Mouse (Mus musculus) liver, embryonic 13.5 days (tissue): ENCODE data around the gene Meaf6. TPM values are rescaled to one million over a fixed set of nuclear protein-coding genes. Genes with fewer than 3 reads are reported as not detected.

Experiments
- ATAC-seq: fragments of 200-750 bp; cut with Nextera tagmentation; 2 replicates; pipeline ENCODE4 v1.8.0; 2017; ENCODE audit warnings: low read depth, mild to moderate bottlenecking, moderate number of reproducible peaks, moderate library complexity
- DNase-seq: peaks from one replicate; pipeline ENCODE4 v3.0.0; 2022
- H3K27ac ChIP-seq: fragments of 300-500 bp; sonication (generic); 2 replicates; pipeline ENCODE4 v1.5.1; 2015; ENCODE audit warnings: moderate library complexity, mild to moderate bottlenecking, inconsistent platforms
- H3K27me3 ChIP-seq: fragments of 300-500 bp; sonication (generic); 2 replicates; pipeline ENCODE4 v1.6.1; 2015; ENCODE audit warnings: mild to moderate bottlenecking, inconsistent platforms
- H3K36me3 ChIP-seq: fragments of 300-500 bp; sonication (generic); 2 replicates; pipeline ENCODE4 v1.6.1; 2015; ENCODE audit warnings: mild to moderate bottlenecking, inconsistent platforms
- H3K4me1 ChIP-seq: fragments of 300-500 bp; sonication (generic); replicated peaks from 2 replicates; pipeline ENCODE4 v1.6.1; 2015; ENCODE audit warnings: inconsistent platforms
- H3K4me2 ChIP-seq: fragments of 300-500 bp; sonication (generic); 2 replicates; pipeline ENCODE4 v1.6.1; 2015; ENCODE audit warnings: inconsistent platforms, mild to moderate bottlenecking, moderate library complexity
- H3K4me3 ChIP-seq: fragments of 300-500 bp; sonication (generic); replicated peaks from 2 replicates; pipeline ENCODE4 v1.5.1; 2015; ENCODE audit warnings: mild to moderate bottlenecking, inconsistent platforms
- H3K9ac ChIP-seq: fragments of 300-500 bp; sonication (generic); 2 replicates; pipeline ENCODE4 v1.6.1; 2015; ENCODE audit warnings: mild to moderate bottlenecking, inconsistent platforms
- H3K9me3 ChIP-seq: fragments of 300-500 bp; sonication (generic); replicated peaks from 2 replicates; pipeline ENCODE4 v1.6.1; 2016; ENCODE audit warnings: inconsistent platforms
- WGBS: fragments of 180-500 bp; shearing (Covaris S2); methylation state at CpG from one replicate; pipeline ENCODE4 v1.1.7; 2015; ENCODE audit not compliant: insufficient replicate concordance; 5-methylcytosine and 5-hydroxymethylcytosine counted together
- polyA plus RNA-seq: library from polyadenylated mRNA; unstranded; fragments of >200 nt; fragmentation: Nextera tagmentation; extraction: Ambion mirVana; gene quantifications from 2 replicates; pipeline ENCODE4 v1.2.1, GENCODE M21; 2015

Gene Meaf6
- polyA plus RNA-seq: 25.9 and 32.0 TPM in 2 replicates

- peak within 1 kb of the TSS; percentile 93 for H3K4me2 ChIP-seq
- ATAC-seq (peak; percentile 90), DNase-seq (peak; percentile 86)
- peak within 1 kb of the TSS; percentile 88 for H3K9ac ChIP-seq
- peaks cover 43% of the 10 kb centered on the region for H3K36me3 ChIP-seq
- no peaks in the 10 kb centered on the region for H3K27me3 ChIP-seq
- no peaks in the 10 kb centered on the region for H3K9me3 ChIP-seq
- WGBS: 1% methylated on average over 57 of the region's 63 CpGs
- peaks cover 27% of the 10 kb centered on the region for H3K4me1 ChIP-seq
- peak within 1 kb of the TSS; percentile 81 for H3K4me3 ChIP-seq
- H3K27ac ChIP-seq: peak within 1 kb of the TSS; percentile 93
Measured at GRCm38 (mm10) chr4:125084403-125085345, at the start of gene Meaf6. Gene Meaf6 (plus strand): TSS chr4:125085134.

DNA sequence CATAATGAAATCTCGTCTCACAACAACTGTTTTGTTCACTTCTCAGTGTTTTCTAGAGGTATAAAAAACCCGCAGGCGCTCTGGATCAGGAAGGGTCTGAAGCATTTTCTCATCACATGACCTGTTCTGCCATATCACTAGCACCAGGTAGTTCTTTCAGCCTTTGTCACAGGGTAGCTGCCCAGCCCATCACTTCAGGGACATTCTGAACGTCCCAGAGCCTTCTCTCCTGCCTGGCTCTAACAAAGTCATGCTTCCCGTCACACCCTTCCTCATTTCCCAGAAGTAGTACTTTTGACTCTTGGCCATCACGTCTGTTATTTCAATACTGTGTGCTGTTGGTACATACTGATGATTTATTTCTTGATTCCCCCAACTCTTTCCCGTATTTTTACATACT lies 40.5 kb upstream of the Meaf6 start:
- Histone ChIP-seq H3K9me3 (no peaks in the 10 kb centered on the region), H3K4me1 (peaks cover 7% of the 10 kb centered on the region), H3K27ac (no peak overlapping the region), H3K4me3 (no peak overlapping the region), H3K36me3 (peaks cover 94% of the 10 kb centered on the region), H3K4me2 (no peak overlapping the region), H3K27me3 (no peaks in the 10 kb centered on the region), H3K9ac (no peak overlapping the region)
- no peak for ATAC-seq
- 81% methylated on average over 7 of the region's 7 CpGs for WGBS
- no peak for DNase-seq

- H3K27me3 ChIP-seq: no peaks in the 10 kb centered on the region
- no peak overlapping the region for H3K4me2 ChIP-seq
- H3K27ac ChIP-seq: no peak overlapping the region
- peaks cover 18% of the 10 kb centered on the region for H3K4me1 ChIP-seq
- peaks cover 61% of the 10 kb centered on the region for H3K36me3 ChIP-seq
- no peak for DNase-seq
- H3K9me3 ChIP-seq: no peaks in the 10 kb centered on the region
- WGBS: 78% methylated on average over 9 of the region's 9 CpGs
- H3K4me3 ChIP-seq: no peak overlapping the region
- H3K9ac ChIP-seq: no peak overlapping the region
- no peak; the same call in 1 of the 2 replicates for ATAC-seq
Measured at GRCm38 (mm10) chr4:125055385-125055784, 29.5 kb upstream of the Meaf6 start.

DNA sequence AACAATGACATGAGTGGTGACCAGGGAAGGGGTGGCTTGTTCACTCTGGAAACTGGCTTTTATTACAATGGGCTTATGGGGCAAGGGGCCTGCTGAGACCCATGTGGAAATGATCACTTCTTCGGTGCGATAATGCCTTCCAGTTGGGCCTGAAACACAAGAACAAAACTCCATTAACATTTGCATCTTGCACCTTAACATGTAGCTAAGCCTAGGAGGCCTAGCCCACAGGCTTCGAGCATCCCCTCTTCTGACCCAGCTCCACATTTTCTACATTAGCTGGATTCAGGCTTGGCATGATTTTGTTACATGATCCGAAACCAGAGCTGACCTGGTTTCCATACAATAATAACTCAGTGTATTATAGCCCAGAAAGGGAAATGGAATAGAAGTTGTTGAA lies 28.5 kb upstream of the Meaf6 start:
- Histone ChIP-seq H3K36me3 (peaks cover 50% of the 10 kb centered on the region), H3K4me1 (peaks cover 18% of the 10 kb centered on the region), H3K4me3 (no peak overlapping the region), H3K27ac (no peak overlapping the region), H3K4me2 (no peak overlapping the region), H3K27me3 (no peaks in the 10 kb centered on the region), H3K9me3 (no peaks in the 10 kb centered on the region), H3K9ac (no peak overlapping the region)
- no peak for ATAC-seq
- DNase-seq: no peak
- 79% methylated on average over 4 of the region's 4 CpGs for WGBS

DNA sequence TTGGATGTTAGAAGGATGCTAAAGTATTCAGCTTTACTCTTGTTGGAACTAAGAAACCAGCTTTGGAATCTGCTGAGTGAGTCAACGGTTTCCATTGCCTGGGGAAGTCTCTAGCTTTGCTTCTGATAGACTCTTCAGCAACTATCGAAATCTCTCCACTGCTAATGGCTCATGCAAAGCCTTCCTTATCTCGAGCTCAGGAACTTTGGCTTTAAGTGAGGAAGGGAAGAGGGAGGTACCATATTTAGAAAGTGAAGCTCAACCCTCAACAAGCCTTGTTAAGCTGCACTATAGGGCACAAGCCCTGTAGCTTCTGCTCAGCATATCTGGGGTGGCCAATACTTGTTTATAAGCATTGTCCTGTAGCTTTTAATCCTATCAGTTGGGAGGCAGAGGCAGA lies 27.7 kb upstream of the Meaf6 start:
- peaks cover 18% of the 10 kb centered on the region for H3K4me1 ChIP-seq
- DNase-seq: no peak
- ATAC-seq: no peak
- no peak overlapping the region for H3K4me2 ChIP-seq
- H3K4me3 ChIP-seq: no peak overlapping the region
- peaks cover 43% of the 10 kb centered on the region for H3K36me3 ChIP-seq
- H3K9ac ChIP-seq: no peak overlapping the region
- no peaks in the 10 kb centered on the region for H3K27me3 ChIP-seq
- no peaks in the 10 kb centered on the region for H3K9me3 ChIP-seq
- 19% methylated on average over 3 of the region's 3 CpGs for WGBS
- H3K27ac ChIP-seq: no peak overlapping the region

DNA sequence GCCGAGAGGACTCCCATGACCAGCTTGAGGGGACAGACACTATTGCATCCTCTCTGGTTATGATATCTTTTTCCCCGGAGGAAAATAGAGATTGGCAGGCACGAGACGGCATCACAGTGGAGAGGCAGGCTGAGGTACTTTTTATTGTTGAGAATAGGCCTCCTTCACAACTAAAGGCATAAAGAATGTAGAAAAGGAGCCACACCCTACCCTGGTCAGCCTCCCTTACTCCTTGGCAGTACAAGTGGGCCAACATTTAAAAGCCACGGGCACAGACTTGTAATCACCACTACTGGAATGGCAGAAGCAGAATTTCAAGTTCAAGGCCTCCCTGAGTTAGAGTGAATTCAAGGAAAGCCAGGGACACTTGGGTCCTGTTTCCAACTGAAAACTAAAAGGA lies 26.9 kb upstream of the Meaf6 start:
- no peak for DNase-seq
- Histone ChIP-seq H3K27me3 (no peaks in the 10 kb centered on the region), H3K9ac (no peak overlapping the region), H3K36me3 (peaks cover 35% of the 10 kb centered on the region), H3K4me1 (peaks cover 18% of the 10 kb centered on the region), H3K9me3 (no peaks in the 10 kb centered on the region), H3K4me3 (no peak overlapping the region), H3K27ac (no peak overlapping the region), H3K4me2 (no peak overlapping the region)
- 58% methylated on average over 5 of the region's 5 CpGs for WGBS
- no peak for ATAC-seq

DNA sequence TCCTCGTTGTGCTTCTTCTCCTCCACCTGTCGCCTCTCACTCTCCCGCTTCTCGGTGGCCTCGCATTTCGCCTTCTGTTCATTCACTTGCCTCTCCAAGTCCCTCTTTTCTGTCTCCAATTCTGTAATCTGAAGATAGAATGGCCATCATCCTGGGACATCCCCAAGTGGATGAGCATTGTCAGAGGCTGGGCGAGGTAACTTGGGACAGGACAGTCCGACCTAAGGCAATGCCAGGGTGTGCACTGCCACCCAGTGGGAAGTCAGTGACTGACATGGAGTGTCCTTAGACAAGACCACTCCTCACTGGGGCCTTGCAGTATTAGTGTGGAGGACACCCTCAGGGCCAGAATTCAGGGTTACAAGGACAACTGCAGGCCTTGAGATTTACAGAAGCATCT lies 25.9 kb upstream of the Meaf6 start:
- no peak overlapping the region for H3K27ac ChIP-seq
- DNase-seq: peak; percentile 31
- no peak overlapping the region for H3K9ac ChIP-seq
- H3K36me3 ChIP-seq: peaks cover 25% of the 10 kb centered on the region
- H3K4me3 ChIP-seq: no peak overlapping the region
- H3K4me2 ChIP-seq: peak overlapping the region; percentile 36; the same call in 1 of the 2 replicates
- peaks cover 18% of the 10 kb centered on the region for H3K4me1 ChIP-seq
- WGBS: 7% methylated on average over 8 of the region's 8 CpGs
- no peaks in the 10 kb centered on the region for H3K9me3 ChIP-seq
- H3K27me3 ChIP-seq: peaks cover 5% of the 10 kb centered on the region; the same call in 1 of the 2 replicates
- ATAC-seq: 0 out of 2 replicates have a peak, but pooled peaks have one; percentile 62

- 52% methylated on average over 8 of the region's 8 CpGs for WGBS
- DNase-seq (no peak), ATAC-seq (no peak)
Measured at GRCm38 (mm10) chr4:125063829-125064228, 21.1 kb upstream of the Meaf6 start.

GRCm38 (mm10) chr4:125065517-125066307 lies 19.2 kb upstream of the Meaf6 start, which contains the start of gene Dnali1:
Gene Dnali1 (minus strand): TSS chr4:125065703.
- peaks cover 13% of the 10 kb centered on the region for H3K27me3 ChIP-seq
- peak within 1 kb of the TSS; percentile 92 for H3K4me2 ChIP-seq
- ATAC-seq (peak; percentile 6; the same call in 1 of the 2 replicates), DNase-seq (peak; percentile 63)
- H3K9ac ChIP-seq: peak within 1 kb of the TSS; percentile 93
- 1% methylated on average over 26 of the region's 26 CpGs for WGBS
- peak within 1 kb of the TSS; percentile 93 for H3K4me3 ChIP-seq
- H3K9me3 ChIP-seq: no peaks in the 10 kb centered on the region
- H3K4me1 ChIP-seq: peaks cover 26% of the 10 kb centered on the region
- H3K36me3 ChIP-seq: peaks cover 29% of the 10 kb centered on the region
- H3K27ac ChIP-seq: peak within 1 kb of the TSS; percentile 66

More at GRCm38 (mm10) chr4:125063829-125064228, 21.1 kb upstream of the Meaf6 start:
- Histone ChIP-seq H3K36me3 (peaks cover 11% of the 10 kb centered on the region), H3K27ac (no peak overlapping the region), H3K27me3 (peaks cover 13% of the 10 kb centered on the region), H3K9me3 (no peaks in the 10 kb centered on the region), H3K4me2 (no peak overlapping the region), H3K4me1 (peaks cover 28% of the 10 kb centered on the region), H3K4me3 (no peak overlapping the region), H3K9ac (no peak overlapping the region)

DNA sequence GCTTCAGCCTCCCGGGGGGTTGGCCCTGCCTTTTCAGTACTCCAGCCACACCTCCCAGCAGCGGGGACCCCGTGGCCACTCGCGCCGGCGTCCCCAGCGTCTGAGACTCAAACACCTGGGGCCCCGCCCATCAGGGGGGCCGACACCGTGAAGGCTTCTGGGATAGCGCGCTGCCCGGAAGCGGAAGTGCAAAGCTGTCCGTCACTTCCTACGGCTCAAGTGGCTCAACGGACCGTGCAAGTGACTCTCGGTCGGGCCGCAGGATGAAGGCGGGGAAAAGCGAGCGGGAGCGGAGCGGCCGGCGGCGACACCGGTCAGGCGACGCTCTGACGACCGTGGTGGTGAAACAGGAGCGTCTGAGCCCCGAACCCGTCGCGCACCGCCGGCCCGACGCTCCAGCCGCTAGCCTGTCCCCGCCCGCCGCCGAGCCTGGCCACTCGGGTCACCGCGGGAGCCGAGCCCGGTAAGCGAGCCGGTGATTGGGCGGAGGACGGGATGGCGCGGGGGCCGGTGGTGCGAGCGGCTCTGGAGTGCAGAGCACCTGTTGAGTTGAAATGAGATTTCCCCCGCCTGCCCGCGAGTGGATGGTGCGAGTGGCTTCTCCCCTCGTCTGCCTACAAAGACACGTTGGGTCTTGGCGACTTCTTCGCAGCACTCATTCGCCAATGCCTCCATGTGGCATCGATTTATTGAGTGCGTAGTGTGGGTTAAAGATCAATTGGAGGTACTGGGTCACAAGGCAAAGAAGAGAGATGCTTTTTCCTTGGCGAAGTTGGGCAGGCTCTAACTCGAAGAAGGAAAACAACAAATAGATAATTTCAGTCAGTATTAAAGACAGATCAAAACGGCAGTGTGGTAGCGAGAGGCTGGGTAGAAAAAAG lies 18.2 kb upstream of the Meaf6 start, which contains the start of gene Snip1:
Gene Snip1, plus strand, starts transcription at position 183 of the 881 bp plus-strand sequence.
- peak within 1 kb of the TSS; percentile 93 for H3K9ac ChIP-seq
- WGBS: under 1% methylated on average over 78 of the region's 78 CpGs
- peaks cover 13% of the 10 kb centered on the region for H3K27me3 ChIP-seq
- H3K27ac ChIP-seq: peak within 1 kb of the TSS; percentile 66
- peak within 1 kb of the TSS; percentile 92 for H3K4me2 ChIP-seq
- no peaks in the 10 kb centered on the region for H3K9me3 ChIP-seq
- DNase-seq: peak; percentile 89
- ATAC-seq: peak; percentile 95
- peaks cover 40% of the 10 kb centered on the region for H3K36me3 ChIP-seq
- H3K4me1 ChIP-seq: peaks cover 26% of the 10 kb centered on the region
- peak within 1 kb of the TSS; percentile 93 for H3K4me3 ChIP-seq
